Mouse (Mus musculus) left cerebral cortex, postnatal 14 days (tissue): ENCODE results near the gene Spats1. TPM values are rescaled to one million over a fixed set of nuclear protein-coding genes. Genes with fewer than 3 reads are reported as not detected.

Experiments
- DNase-seq, 2 experiments: peaks; one replicate each; pipeline ENCODE4 v3.0.0; 2021 to 2022; ENCODE audit warnings: low spot score in 2 of 2, mixed read lengths in 1 of 2
- intact Hi-C: fragments of 180-260 bp; cut with DNase I; formaldehyde crosslinking; loops from one replicate; pipeline ENCODE4 v1.15.1; 2025
- total RNA-seq, 2 experiments: library from RNA; stranded (reverse); gene quantifications; 2 replicates each; pipeline ENCODE4 v1.2.3; 2021

The Spats1 gene
- total RNA-seq, 2 experiments from 2014 or later = 4.9 to 6.0 TPM

GRCm38 (mm10) chr17:45401126-45401905, 73.9 kb downstream of the Spats1 start:
- no peak for DNase-seq
- intact Hi-C loops = loop anchor here (5.0 kb wide), 1 partner anchor 1139 kb away; no protein-coding TSS in a partner anchor

DNA sequence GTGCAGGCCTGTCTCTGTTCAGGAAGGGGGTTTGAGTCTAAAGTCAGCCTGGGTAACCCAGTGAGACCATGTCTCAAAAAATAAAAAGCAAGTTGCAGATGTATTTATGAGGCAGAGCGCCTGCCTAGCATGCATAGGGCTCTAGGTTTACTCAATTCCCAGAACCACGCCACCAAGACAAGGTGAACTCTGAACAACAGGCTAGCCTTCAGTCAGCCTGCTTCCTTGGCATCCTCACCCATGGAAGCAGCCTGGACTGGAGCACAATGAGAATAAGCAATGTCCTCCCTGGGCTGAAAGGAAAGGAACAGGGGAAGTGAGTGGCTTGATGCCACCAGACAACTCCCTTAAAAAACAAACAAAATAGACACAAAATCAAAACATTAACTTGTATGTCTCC, 77.2 kb downstream of the Spats1 start:
- DNase-seq = no peak
- intact Hi-C loops = no loop called here

- DNase-seq = no peak
- intact Hi-C loops = no loop called here
Measured at GRCm38 (mm10) chr17:45397541-45397940, 77.7 kb downstream of the Spats1 start.

DNA sequence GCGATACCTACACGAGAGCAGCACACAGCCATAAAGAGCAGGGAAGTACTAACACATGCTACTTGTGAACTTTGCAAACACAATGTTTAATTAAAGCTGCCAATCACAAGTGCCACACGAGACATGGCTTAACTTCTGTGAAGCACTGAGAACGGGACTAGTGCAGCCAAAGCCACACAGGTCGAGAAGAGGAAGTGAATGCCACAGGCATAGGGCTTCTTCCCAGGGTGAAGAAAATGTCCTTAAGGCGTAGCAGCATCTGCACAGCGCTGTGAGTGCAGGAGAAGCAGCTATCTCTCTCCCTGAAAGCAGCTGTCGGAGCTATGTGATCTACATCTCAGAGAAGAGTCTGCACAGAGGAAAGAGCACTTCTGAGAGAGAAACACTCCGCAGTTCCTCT, 80.6 kb downstream of the Spats1 start:
- intact Hi-C loops = no loop called here
- DNase-seq = no peak

- intact Hi-C loops = no loop called here
- no peak for DNase-seq
Measured at GRCm38 (mm10) chr17:45393765-45394164, 81.5 kb downstream of the Spats1 start.

Other genes starting within 250 kb of the Spats1 start
- gene Cdc5l, start 41.7 kb downstream of the Spats1 start, total RNA-seq = 10 to 100 TPM; 49.5 to 49.7 TPM
- 10 to 100 TPM; 23.0 to 24.4 TPM for gene Aars2, start 31.4 kb upstream of the Spats1 start, total RNA-seq
- 1 to 10 TPM in 1 of 2 experiments, under 1 TPM in 1; 0.68 to 1.1 TPM for gene Tcte1, start 48.0 kb upstream of the Spats1 start, total RNA-seq
- gene Tmem151b, start 74.3 kb upstream of the Spats1 start, total RNA-seq = 100 to 1,000 TPM; 114 to 120 TPM
- 1 to 10 TPM; 1.8 to 2.0 TPM for gene Nfkbie, start 80.3 kb upstream of the Spats1 start, total RNA-seq
- gene Slc35b2, start 88.5 kb upstream of the Spats1 start, total RNA-seq = 10 to 100 TPM; 41.6 to 46.1 TPM
- 1,000 to 10,000 TPM; 1,454 to 1,586 TPM for gene Hsp90ab1, start 97.9 kb upstream of the Spats1 start, total RNA-seq
- 10 to 100 TPM; 21.0 to 24.4 TPM for gene Slc29a1, start 124.2 kb upstream of the Spats1 start, total RNA-seq
- gene Mymx, start 126.7 kb upstream of the Spats1 start, total RNA-seq = not detected
- gene Capn11, start 183.9 kb upstream of the Spats1 start, total RNA-seq = 1 to 10 TPM in 1 of 2 experiments, under 1 TPM in 1; 0.13 to 1.6 TPM
- 10 to 100 TPM; 42.9 to 46.3 TPM for gene Mrpl14, start 210.9 kb upstream of the Spats1 start, total RNA-seq
- gene Tmem63b, start 211.5 kb upstream of the Spats1 start, total RNA-seq = 100 to 1,000 TPM; 220 to 225 TPM